Mouse (Mus musculus): ENCODE results near the gene Jak2.

DNA sequence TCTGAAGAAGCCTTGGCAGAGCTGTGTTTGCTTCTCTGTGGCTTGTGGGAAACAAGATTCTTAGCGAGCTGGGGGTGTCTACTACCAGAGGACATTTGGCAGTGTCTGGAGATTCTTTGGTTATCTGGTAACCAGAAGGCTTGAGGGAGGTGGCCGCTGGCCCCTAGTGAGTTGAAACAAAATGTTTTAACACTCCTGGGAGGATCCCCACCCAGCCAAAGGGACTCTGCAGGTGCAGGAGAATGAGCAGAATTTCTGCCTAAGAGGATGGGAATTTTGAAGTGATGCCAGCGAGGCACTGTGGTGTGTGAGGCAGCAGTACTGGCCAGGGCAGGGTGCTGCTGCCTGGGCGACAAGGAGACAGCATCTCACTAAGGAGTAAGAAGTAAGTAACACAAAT, 47.0 kb upstream of the Jak2 start:
- no peak for TF ChIP-seq POLR2A (IDR thresholded peaks at IDR 0.05; ENCODE audit: low read depth, low read length)
- no peak for TF ChIP-seq CTCF (IDR thresholded peaks at IDR 0.05; ENCODE audit: borderline replicate concordance, insufficient read depth, low read length)
